ENCODE assay signal across 10 mouse cellular contexts in genomic region chr5:147723811-147724210, GRCm38 (mm10). TPM values are rescaled to one million over a fixed set of nuclear protein-coding genes. Genes with fewer than 3 reads are reported as not detected.
DNase-seq lines count a peak whose midpoint lies in the region; ATAC-seq and TF ChIP-seq lines count a peak whose summit lies in the region.
"Had no signal": no experiment of that assay in that cellular context is flagged by ENCODE, and none has a peak within 500 bp of the region (broad histone marks: within the 10 kb centered on the region; RNA-seq: fewer than 3 reads in every experiment).

No protein-coding gene starts in this region.

- intact Hi-C loops in left cerebral cortex, postnatal 36 days (cut with DNase I): loop anchor here (5.0 to 10.0 kb wide), 3 partner anchors 121 to 537 kb away; partner anchors contain the start of genes Cdx2 and Gsx1

- no peak overlapping the region for H3K9ac ChIP-seq in forebrain, postnatal 0 days
- no peak overlapping the region for H3K9ac ChIP-seq in forebrain, embryonic 14.5 days (ENCODE audit: low read length)
- H3K9ac ChIP-seq in kidney, postnatal 0 days (ENCODE audit: low read depth, low read length): 0 out of 2 replicates have a peak overlapping the region, but pooled peaks have one; percentile 19
- no peak overlapping the region for H3K9ac ChIP-seq in liver, postnatal 0 days (replicated peaks)
- H3K9ac ChIP-seq: liver, embryonic 14.5 days had no signal

- 6% methylated on average over 17 of the region's 17 CpGs for WGBS in forebrain, postnatal 0 days
- 3% methylated on average over 17 of the region's 17 CpGs for WGBS in forebrain, embryonic 14.5 days
- 5% methylated on average over 17 of the region's 17 CpGs for WGBS in kidney, postnatal 0 days
- 3% methylated on average over 17 of the region's 17 CpGs for WGBS in embryonic facial prominence, embryonic 10.5 days
- 7% methylated on average over 17 of the region's 17 CpGs for WGBS in liver, postnatal 0 days (ENCODE audit: insufficient replicate concordance)

- no peak overlapping the region for H3K4me2 ChIP-seq in forebrain, postnatal 0 days (ENCODE audit: low read depth)
- no peak overlapping the region for H3K4me2 ChIP-seq in forebrain, embryonic 14.5 days (ENCODE audit: low read length)
- peak overlapping the region; percentile 30; the same call in 1 of the 2 replicates for H3K4me2 ChIP-seq in kidney, postnatal 0 days (ENCODE audit: low read length)
- H3K4me2 ChIP-seq in liver, postnatal 0 days (ENCODE audit: low read depth, low read length): peak overlapping the region; percentile 8; the same call in 1 of the 2 replicates

- peak overlapping the region; percentile 3; the same call in 1 of the 2 replicates for H3K4me3 ChIP-seq in forebrain, postnatal 0 days (ENCODE audit: low read depth, low read length)
- no peak overlapping the region for H3K4me3 ChIP-seq in forebrain, embryonic 14.5 days (ENCODE audit: low read depth, low read length)
- peak overlapping the region; percentile 45 for H3K4me3 ChIP-seq in kidney, postnatal 0 days (replicated peaks; ENCODE audit: low read depth, low read length)
- H3K4me3 ChIP-seq in embryonic facial prominence, embryonic 10.5 days: peak overlapping the region; percentile 60; the same call in 1 of the 2 replicates
- H3K4me3 ChIP-seq in liver, postnatal 0 days (ENCODE audit: low read depth, low read length): peak overlapping the region; percentile 47; the same call in 1 of the 2 replicates

- peaks cover 11% of the 10 kb centered on the region; the same call in 1 of the 2 replicates for H3K4me1 ChIP-seq in forebrain, postnatal 0 days (ENCODE audit: insufficient read depth)
- H3K4me1 ChIP-seq in forebrain, embryonic 14.5 days (ENCODE audit: control insufficient read depth, insufficient read depth, low read length): peaks cover 15% of the 10 kb centered on the region; the same call in 1 of the 2 replicates
- peaks cover 12% of the 10 kb centered on the region; the same call in 1 of the 2 replicates for H3K4me1 ChIP-seq in kidney, postnatal 0 days (replicated peaks; ENCODE audit: insufficient read depth, low read length)
- peaks cover 21% of the 10 kb centered on the region for H3K4me1 ChIP-seq in embryonic facial prominence, embryonic 10.5 days
- H3K4me1 ChIP-seq in liver, postnatal 0 days (ENCODE audit: insufficient read depth): peaks cover 6% of the 10 kb centered on the region

- peak; percentile 45 for DNase-seq in forebrain, postnatal 0 days
- DNase-seq in forebrain, embryonic 14.5 days (ENCODE audit: low spot score): no peak
- no peak for DNase-seq in kidney, postnatal 0 days (ENCODE audit: low spot score)
- DNase-seq in kidney, adult 18-20 months: no peak
- peak; percentile 33 for DNase-seq in embryonic facial prominence, embryonic 10.5 days (ENCODE audit: low spot score)
- no peak for DNase-seq in liver, postnatal 0 days
- no peak for DNase-seq in urinary bladder, postnatal 10 days (ENCODE audit: low spot score)
- DNase-seq in left cerebral cortex, postnatal 36 days (ENCODE audit: low spot score in 2 of 2): no peak

- H3K27ac ChIP-seq in forebrain, postnatal 0 days (ENCODE audit: low read depth, low read length): no peak overlapping the region
- H3K27ac ChIP-seq in forebrain, embryonic 14.5 days (ENCODE audit: low read depth, low read length): no peak overlapping the region
- H3K27ac ChIP-seq in kidney, postnatal 0 days: no peak overlapping the region
- no peak overlapping the region for H3K27ac ChIP-seq in embryonic facial prominence, embryonic 10.5 days (replicated peaks)
- no peak overlapping the region for H3K27ac ChIP-seq in liver, postnatal 0 days (ENCODE audit: low read depth)
- H3K27ac ChIP-seq: liver, embryonic 14.5 days had no signal

- peaks cover 65% of the 10 kb centered on the region for H3K27me3 ChIP-seq in forebrain, postnatal 0 days (ENCODE audit: insufficient read depth, low read length)
- peaks cover 79% of the 10 kb centered on the region for H3K27me3 ChIP-seq in forebrain, embryonic 14.5 days (replicated peaks; ENCODE audit: control insufficient read depth, insufficient read depth, low read length)
- peaks cover 59% of the 10 kb centered on the region for H3K27me3 ChIP-seq in kidney, postnatal 0 days (ENCODE audit: insufficient read depth, low read length)
- peaks cover 100% of the 10 kb centered on the region for H3K27me3 ChIP-seq in embryonic facial prominence, embryonic 10.5 days (replicated peaks; ENCODE audit: low read depth, poor library complexity, severe bottlenecking)
- peaks cover 73% of the 10 kb centered on the region for H3K27me3 ChIP-seq in liver, postnatal 0 days (ENCODE audit: insufficient read depth, low read length)
- H3K27me3 ChIP-seq: Patski had no signal

- ATAC-seq in forebrain, postnatal 0 days: no peak
- no peak for ATAC-seq in forebrain, embryonic 14.5 days
- ATAC-seq in kidney, postnatal 0 days (replicated peaks; ENCODE audit: low FRiP score, low read depth): no peak
- no peak for ATAC-seq in liver, postnatal 0 days
- ATAC-seq: Patski had no signal

- no peaks in the 10 kb centered on the region for H3K9me3 ChIP-seq in forebrain, postnatal 0 days (ENCODE audit: low read length)
- no peaks in the 10 kb centered on the region for H3K9me3 ChIP-seq in forebrain, embryonic 14.5 days (replicated peaks; ENCODE audit: control insufficient read depth, low read length)
- H3K9me3 ChIP-seq in kidney, postnatal 0 days (replicated peaks; ENCODE audit: low read length): no peaks in the 10 kb centered on the region
- H3K9me3 ChIP-seq in embryonic facial prominence, embryonic 10.5 days: no peaks in the 10 kb centered on the region
- no peaks in the 10 kb centered on the region for H3K9me3 ChIP-seq in liver, postnatal 0 days (ENCODE audit: low read length)

- no peaks in the 10 kb centered on the region for H3K36me3 ChIP-seq in forebrain, postnatal 0 days (ENCODE audit: insufficient read depth)
- H3K36me3 ChIP-seq in forebrain, embryonic 14.5 days (ENCODE audit: control insufficient read depth, insufficient read depth, low read length): no peaks in the 10 kb centered on the region
- no peaks in the 10 kb centered on the region for H3K36me3 ChIP-seq in kidney, postnatal 0 days (ENCODE audit: insufficient read depth, low read length)
- H3K36me3 ChIP-seq in embryonic facial prominence, embryonic 10.5 days (replicated peaks): no peaks in the 10 kb centered on the region
- H3K36me3 ChIP-seq in liver, postnatal 0 days (replicated peaks; ENCODE audit: insufficient read depth, low read length): no peaks in the 10 kb centered on the region

- TF ChIP-seq CTCF in forebrain, postnatal 0 days (IDR thresholded peaks at IDR 0.05; ENCODE audit: low read depth): no peak
- no peak for TF ChIP-seq CTCF in kidney, postnatal 0 days (IDR thresholded peaks at IDR 0.05; ENCODE audit: low read depth)
- no peak for TF ChIP-seq CTCF in liver, postnatal 0 days (IDR thresholded peaks at IDR 0.05; ENCODE audit: low read depth)

- TF ChIP-seq EP300 in liver, postnatal 0 days (IDR thresholded peaks at IDR 0.05; ENCODE audit: low read depth): no peak

RNA-seq across cellular contexts. Expression of gene Flt1, which starts 2.0 kb away (rescaled TPM):
- 8.5 and 11.6 TPM in 2 replicates for total RNA-seq in forebrain, postnatal 0 days (2014; rRNA removed)
- polyA plus RNA-seq in forebrain, postnatal 0 days (2015; fragmentation: Nextera tagmentation; extraction: Ambion mirVana): 6.4 and 10.1 TPM in 2 replicates
- 6.5 and 7.6 TPM in 2 replicates for polyA plus RNA-seq in forebrain, embryonic 14.5 days (2014; fragmentation: Nextera tagmentation; extraction: Ambion mirVana)
- 10.3 and 10.9 TPM in 2 replicates for polyA plus RNA-seq in kidney, postnatal 0 days (2015; fragmentation: Nextera tagmentation; extraction: Ambion mirVana)
- polyA plus RNA-seq in embryonic facial prominence, embryonic 10.5 days (2016; fragmentation: Nextera tagmentation; extraction: Ambion mirVana): 9.5 and 11.0 TPM in 2 replicates
- 2.3 and 2.8 TPM in 2 replicates for polyA plus RNA-seq in liver, postnatal 0 days (2015; fragmentation: Nextera tagmentation; extraction: Ambion mirVana)
- total RNA-seq in left cerebral cortex, postnatal 36 days (2021): 10 to 100 TPM; 30.5 to 41.9 TPM

Comparison
In these comparisons a context has a peak if more than half of its experiments do, and no peak if none do; other contexts are left out.
1. DNase-seq: peak in forebrain, postnatal 0 days (single experiment) and embryonic facial prominence, embryonic 10.5 days (single experiment); none in forebrain, embryonic 14.5 days (single experiment), kidney, postnatal 0 days (single experiment), kidney, adult 18-20 months (single experiment), liver, postnatal 0 days (single experiment), urinary bladder, postnatal 10 days (single experiment) and left cerebral cortex, postnatal 36 days (0 of 2).
2. H3K4me2 ChIP-seq: peak in kidney, postnatal 0 days (single experiment) and liver, postnatal 0 days (single experiment); none in forebrain, postnatal 0 days (single experiment) and forebrain, embryonic 14.5 days (single experiment).